Mouse (Mus musculus) neural tube, embryonic 13.5 days (tissue): ENCODE measurements around the gene Tspan7. TPM values are rescaled to one million over a fixed set of nuclear protein-coding genes. Genes with fewer than 3 reads are reported as not detected.

ENCODE experiments used
- ATAC-seq: fragments of 200-750 bp; cut with Nextera tagmentation; 2 replicates; pipeline ENCODE4 v1.8.0; 2017; ENCODE audit warnings: low read depth, mild to moderate bottlenecking, moderate TSS enrichment, moderate library complexity
- H3K27ac ChIP-seq: fragments of 300-500 bp; sonication (generic); replicated peaks from 2 replicates; pipeline ENCODE4 v1.5.1; 2015; ENCODE audit warnings: moderate library complexity, mild to moderate bottlenecking, inconsistent platforms
- H3K27me3 ChIP-seq: fragments of 300-500 bp; sonication (generic); 2 replicates; pipeline ENCODE4 v1.6.1; 2015; ENCODE audit warnings: mild to moderate bottlenecking, inconsistent platforms
- H3K36me3 ChIP-seq: fragments of 300-500 bp; sonication (generic); 2 replicates; pipeline ENCODE4 v1.6.1; 2015; ENCODE audit warnings: mild to moderate bottlenecking, inconsistent platforms
- H3K4me1 ChIP-seq: fragments of 300-500 bp; sonication (generic); replicated peaks from 2 replicates; pipeline ENCODE4 v1.6.1; 2015; ENCODE audit warnings: inconsistent platforms
- H3K4me2 ChIP-seq: fragments of 300-500 bp; sonication (generic); 2 replicates; pipeline ENCODE4 v1.6.1; 2015; ENCODE audit warnings: inconsistent platforms, mild to moderate bottlenecking, moderate library complexity
- H3K4me3 ChIP-seq: fragments of 300-500 bp; sonication (generic); 2 replicates; pipeline ENCODE4 v1.5.1; 2015; ENCODE audit warnings: mild to moderate bottlenecking, inconsistent platforms
- H3K9ac ChIP-seq: fragments of 300-500 bp; sonication (generic); 2 replicates; pipeline ENCODE4 v1.6.1; 2015; ENCODE audit warnings: moderate library complexity, mild to moderate bottlenecking, inconsistent platforms
- H3K9me3 ChIP-seq: fragments of 300-500 bp; sonication (generic); 2 replicates; pipeline ENCODE4 v1.6.1; 2016; ENCODE audit warnings: inconsistent platforms
- WGBS: fragments of 180-500 bp; shearing (Covaris S2); methylation state at CpG from one replicate; pipeline ENCODE4 v1.1.7; 2015; 5-methylcytosine and 5-hydroxymethylcytosine counted together
- polyA plus RNA-seq: library from polyadenylated mRNA; unstranded; fragments of >200 nt; fragmentation: Nextera tagmentation; extraction: Ambion mirVana; gene quantifications from 2 replicates; pipeline ENCODE4 v1.2.1, GENCODE M21; 2015

Gene Tspan7
- 248 and 253 TPM in 2 replicates for polyA plus RNA-seq

DNA sequence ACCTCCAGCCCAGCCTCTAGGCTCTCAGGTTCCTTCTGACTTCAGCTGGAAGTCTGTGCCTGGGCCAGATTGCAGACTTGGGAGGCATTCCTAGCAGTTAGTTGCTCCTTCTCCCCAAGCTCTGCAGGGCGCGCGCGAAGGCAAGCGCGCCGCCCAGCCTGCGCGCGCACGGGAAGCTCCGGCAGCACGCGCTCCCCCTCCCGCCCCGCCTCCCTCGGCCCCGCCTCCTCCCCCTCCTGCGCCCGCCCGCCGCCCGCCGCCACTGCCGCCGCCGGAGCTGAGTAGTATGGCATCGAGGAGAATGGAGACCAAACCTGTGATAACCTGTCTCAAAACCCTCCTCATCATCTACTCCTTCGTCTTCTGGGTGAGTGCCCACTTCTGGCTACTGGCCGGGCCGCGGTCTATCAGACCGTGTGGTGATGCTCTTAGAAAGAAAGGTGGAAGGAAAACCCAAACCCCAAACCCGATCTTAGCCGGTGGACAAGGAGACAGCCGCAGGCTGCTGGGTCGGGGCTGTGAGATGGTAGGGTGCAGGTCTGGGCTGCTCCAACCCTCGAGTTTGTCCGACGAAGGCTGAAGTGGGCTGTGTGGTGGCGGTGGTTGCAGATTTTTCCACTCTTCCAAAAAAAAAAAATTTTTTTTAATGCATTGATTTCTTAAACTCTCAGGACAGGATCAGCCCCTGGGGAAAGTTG is at the start of gene Tspan7:
Tspan7 (plus strand) TSS at position 287 of the 698 bp plus-strand sequence.
- peak within 1 kb of the TSS; percentile 74 for H3K9ac ChIP-seq
- H3K4me1 ChIP-seq, result no peaks in the 10 kb centered on the region
- H3K4me3 ChIP-seq, result peak within 1 kb of the TSS; percentile 51
- no peaks in the 10 kb centered on the region for H3K27me3 ChIP-seq
- H3K36me3 ChIP-seq, result no peaks in the 10 kb centered on the region
- no peaks in the 10 kb centered on the region for H3K9me3 ChIP-seq
- peak; percentile 83 for ATAC-seq
- peak within 1 kb of the TSS; percentile 78 for H3K27ac ChIP-seq
- H3K4me2 ChIP-seq, result peak within 1 kb of the TSS; percentile 56
- WGBS, result 16% methylated on average over 26 of the region's 41 CpGs

DNA sequence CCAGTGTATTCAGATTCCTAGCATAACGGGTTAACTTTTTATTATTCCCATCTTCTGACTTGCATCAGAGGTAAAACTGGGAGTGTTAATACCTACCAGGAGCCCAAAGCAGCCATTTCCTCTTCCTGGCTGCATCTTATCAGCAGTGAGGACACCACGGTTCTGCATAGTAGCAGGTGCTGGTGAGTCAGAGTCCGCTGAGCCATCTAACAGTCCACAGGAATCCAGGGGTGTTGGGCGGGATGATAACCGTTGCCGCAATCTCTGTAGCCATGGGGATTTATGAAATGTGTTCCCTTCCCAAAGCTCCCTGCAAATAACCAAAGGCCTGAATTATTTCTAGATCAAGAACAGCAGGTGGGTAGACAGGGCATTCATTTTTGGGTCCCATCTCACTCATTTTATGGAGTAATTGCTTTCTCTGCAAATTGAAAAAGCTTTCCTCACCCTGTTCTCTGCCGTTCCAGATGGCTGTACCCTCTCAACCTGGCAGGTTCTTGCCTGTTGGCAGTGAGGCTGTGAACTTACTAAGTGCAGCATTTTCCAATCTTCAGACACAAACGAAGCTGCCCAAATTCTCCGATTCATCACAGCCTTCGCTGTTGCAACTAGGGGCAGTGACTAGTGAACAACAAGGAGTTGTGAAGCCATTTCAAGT is 35.5 kb upstream of the Tspan7 start:
- no peak overlapping the region for H3K9ac ChIP-seq
- H3K4me2 ChIP-seq, result no peak overlapping the region
- H3K27ac ChIP-seq, result no peak overlapping the region
- H3K4me3 ChIP-seq, result no peak overlapping the region
- H3K4me1 ChIP-seq, result no peaks in the 10 kb centered on the region
- no peaks in the 10 kb centered on the region for H3K36me3 ChIP-seq
- no peak for ATAC-seq
- 84% methylated on average over 10 of the region's 10 CpGs for WGBS
- no peaks in the 10 kb centered on the region for H3K9me3 ChIP-seq
- no peaks in the 10 kb centered on the region for H3K27me3 ChIP-seq

DNA sequence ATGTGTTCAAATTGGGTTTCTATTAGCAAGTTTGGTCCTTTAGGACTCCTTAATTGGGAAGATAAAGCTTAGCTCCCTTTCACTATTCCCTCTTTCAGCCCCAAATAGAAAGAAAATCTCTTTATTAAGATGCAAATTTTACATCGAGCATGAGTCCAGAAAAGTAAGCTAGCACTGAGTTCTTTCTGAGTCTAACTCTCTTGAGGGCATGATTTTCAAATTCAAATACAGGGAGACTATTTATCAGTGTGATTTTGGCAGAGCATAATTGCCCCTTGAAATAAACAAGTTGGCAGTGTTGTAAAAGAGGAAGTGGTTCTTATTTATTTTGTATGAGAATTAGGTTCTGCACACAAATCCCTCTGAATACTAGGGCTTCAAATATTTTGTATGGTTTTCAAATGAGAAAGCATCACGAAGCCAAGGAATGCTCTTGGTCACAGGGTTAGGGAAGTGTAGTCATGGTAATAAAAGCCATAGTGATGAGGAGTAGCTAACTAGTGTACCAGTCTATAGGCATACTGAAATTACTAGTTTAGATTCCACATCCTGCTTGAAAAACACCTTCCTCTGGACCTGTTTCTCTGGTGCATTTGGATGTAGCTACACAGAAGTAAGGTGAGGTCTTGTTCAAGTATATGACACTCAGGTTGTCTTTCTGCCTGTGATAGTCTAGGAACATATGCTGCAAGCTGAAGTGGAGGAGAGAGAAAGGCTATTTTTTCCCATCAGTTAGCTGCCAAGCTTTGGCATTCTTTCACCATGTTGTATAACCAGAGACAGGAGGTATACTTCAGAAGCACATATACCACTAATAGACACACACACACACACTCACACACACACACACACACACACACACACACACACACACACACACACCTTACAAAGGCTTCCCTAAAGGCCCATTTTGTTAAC is 34.6 kb upstream of the Tspan7 start:
- no peak for ATAC-seq
- Histone ChIP-seq H3K36me3 (no peaks in the 10 kb centered on the region), H3K27me3 (no peaks in the 10 kb centered on the region), H3K4me3 (no peak overlapping the region), H3K4me1 (no peaks in the 10 kb centered on the region), H3K4me2 (no peak overlapping the region), H3K9me3 (no peaks in the 10 kb centered on the region), H3K9ac (no peak overlapping the region), H3K27ac (no peak overlapping the region)
- WGBS, result 62% methylated on average over 2 of the region's 2 CpGs

DNA sequence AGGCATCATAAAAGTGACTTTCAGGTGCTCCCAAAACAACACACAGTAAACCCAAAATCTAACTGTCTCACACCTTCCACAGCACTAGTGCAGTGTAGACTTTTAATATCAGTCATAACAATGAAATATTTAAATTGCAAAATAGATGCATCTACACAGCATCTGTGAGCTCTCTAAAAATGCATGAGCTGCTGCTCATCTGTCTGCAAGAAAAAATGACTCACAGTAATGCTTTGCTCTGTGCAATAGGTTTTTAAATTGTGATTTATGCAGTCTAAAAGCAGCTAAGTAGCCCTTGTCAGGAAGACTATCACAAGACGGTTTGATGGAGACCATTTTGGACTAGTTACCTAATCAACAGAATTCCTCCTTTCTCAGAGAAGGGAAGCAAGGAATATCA is 31.2 kb upstream of the Tspan7 start:
- Histone ChIP-seq H3K4me1 (no peaks in the 10 kb centered on the region), H3K36me3 (no peaks in the 10 kb centered on the region), H3K9ac (no peak overlapping the region), H3K27ac (no peak overlapping the region), H3K9me3 (no peaks in the 10 kb centered on the region), H3K4me2 (no peak overlapping the region), H3K27me3 (no peaks in the 10 kb centered on the region), H3K4me3 (no peak overlapping the region)
- WGBS, result 63% methylated on average over 1 of the region's 1 CpGs
- no peak for ATAC-seq

DNA sequence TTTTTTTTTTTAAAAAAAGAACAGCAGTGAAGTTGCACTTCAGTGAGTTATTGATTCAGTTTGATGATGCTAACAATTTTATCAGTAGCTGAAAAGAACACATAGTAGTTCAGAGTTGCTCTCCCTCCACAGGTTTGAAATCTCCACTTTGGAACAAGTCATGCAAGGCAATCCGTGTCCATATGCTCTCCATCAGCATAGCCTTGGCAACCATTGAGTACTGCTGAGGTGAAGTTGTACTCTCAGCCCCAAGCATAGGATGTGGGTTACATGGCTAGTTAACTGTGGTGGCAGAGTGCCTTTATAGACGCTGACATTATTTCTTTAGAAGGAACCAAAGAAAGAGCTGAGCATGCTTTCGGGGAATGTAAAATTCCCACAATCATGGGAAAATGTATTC is 27.7 kb upstream of the Tspan7 start:
- Histone ChIP-seq H3K4me3 (no peak overlapping the region), H3K4me2 (no peak overlapping the region)
- 78% methylated on average over 3 of the region's 3 CpGs for WGBS

DNA sequence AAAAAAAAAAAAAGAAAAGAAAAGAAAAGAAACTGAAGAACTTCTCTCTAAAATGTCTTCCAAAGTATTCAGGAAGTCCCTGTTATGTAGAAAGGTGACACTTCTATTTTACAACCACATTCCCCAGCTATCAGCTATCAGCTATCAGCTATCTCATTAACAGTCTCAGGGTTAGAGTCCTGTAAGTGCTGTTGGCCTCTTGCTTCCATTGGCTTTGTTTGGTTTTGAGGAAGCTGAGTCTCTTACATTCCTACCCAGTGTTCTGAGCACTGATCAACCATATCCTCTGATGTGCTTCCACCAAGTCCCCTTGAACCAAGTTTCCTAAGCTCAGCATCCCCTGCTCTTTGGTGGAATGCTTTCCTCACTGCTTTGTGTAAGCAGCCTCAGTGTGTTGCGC is 7.9 kb upstream of the Tspan7 start:
- 97% methylated on average over 1 of the region's 1 CpGs for WGBS
- Histone ChIP-seq H3K4me2 (no peak overlapping the region), H3K27me3 (no peaks in the 10 kb centered on the region), H3K27ac (no peak overlapping the region), H3K9me3 (no peaks in the 10 kb centered on the region), H3K9ac (no peak overlapping the region), H3K36me3 (no peaks in the 10 kb centered on the region), H3K4me3 (no peak overlapping the region), H3K4me1 (no peaks in the 10 kb centered on the region)
- no peak for ATAC-seq

More for the DNA sequence above, 27.7 kb upstream of the Tspan7 start:
- Histone ChIP-seq H3K4me1 (no peaks in the 10 kb centered on the region), H3K36me3 (no peaks in the 10 kb centered on the region), H3K9me3 (no peaks in the 10 kb centered on the region), H3K9ac (no peak overlapping the region), H3K27me3 (no peaks in the 10 kb centered on the region), H3K27ac (no peak overlapping the region)
- ATAC-seq, result no peak

DNA sequence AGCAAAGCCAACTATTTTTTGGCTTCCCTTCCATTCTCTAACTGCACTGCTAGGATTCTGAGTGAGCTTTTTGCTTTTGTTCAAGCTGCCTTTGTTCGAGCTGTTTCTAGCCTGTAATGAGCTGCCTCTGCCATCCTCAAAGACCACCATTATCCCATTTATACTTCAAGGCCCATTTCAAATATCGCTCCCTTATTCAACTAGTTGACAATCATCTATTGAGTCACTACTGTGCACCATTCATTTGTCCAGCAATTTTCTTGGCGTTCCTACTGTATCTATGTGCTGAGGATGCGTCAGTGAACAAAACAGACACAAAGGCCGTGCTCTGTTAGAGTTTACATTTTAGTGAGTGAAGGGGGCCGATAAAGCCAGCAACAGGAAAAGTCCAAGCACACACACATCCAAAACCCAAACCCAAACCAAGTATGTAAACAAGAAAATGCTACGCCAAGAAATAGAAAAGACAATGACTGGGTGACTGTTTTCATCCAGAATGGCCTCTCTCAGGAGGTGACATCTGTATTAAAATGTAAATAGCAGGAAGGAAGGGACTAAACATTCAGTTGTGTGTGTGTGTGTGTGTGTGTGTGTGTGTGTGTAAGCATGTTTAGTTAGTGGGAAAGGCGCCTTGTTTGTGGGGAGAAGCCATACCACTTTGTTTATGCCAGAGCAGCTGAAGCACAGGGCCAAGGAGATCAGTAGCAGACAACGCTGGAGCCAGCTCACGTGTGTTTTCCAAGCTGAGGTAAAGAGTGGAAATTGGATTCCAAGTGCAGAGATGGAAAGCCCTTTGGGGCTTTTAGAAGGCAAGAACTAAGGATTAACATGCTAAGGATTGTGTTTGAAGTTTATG is 5.7 kb upstream of the Tspan7 start:
- WGBS, result 71% methylated on average over 10 of the region's 10 CpGs
- Histone ChIP-seq H3K4me3 (no peak overlapping the region), H3K4me2 (no peak overlapping the region), H3K36me3 (no peaks in the 10 kb centered on the region), H3K27me3 (no peaks in the 10 kb centered on the region), H3K4me1 (no peaks in the 10 kb centered on the region), H3K9me3 (no peaks in the 10 kb centered on the region), H3K9ac (no peak overlapping the region), H3K27ac (no peak overlapping the region)
- no peak for ATAC-seq

DNA sequence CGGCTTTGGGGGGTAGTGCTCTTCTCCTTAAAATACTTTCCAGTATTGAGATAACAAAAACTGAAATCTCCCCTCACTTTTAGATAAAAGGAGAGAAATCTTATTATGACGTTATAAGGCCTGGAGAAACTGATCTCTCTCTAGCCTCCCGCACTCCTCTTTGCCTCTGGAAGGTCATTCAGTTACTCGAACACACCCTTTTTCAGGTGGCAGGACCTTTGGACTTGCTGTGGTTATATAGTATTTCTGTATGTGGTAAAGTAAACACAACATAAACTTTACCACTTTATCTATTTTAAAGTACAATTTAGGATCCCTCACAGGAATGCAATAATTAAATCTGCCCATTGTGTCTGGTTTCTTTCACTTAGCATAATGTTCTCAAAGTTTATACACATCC is 5.0 kb upstream of the Tspan7 start:
- Histone ChIP-seq H3K4me2 (no peak overlapping the region), H3K4me3 (no peak overlapping the region), H3K9me3 (no peaks in the 10 kb centered on the region), H3K27me3 (no peaks in the 10 kb centered on the region), H3K4me1 (no peaks in the 10 kb centered on the region), H3K36me3 (no peaks in the 10 kb centered on the region), H3K9ac (no peak overlapping the region), H3K27ac (no peak overlapping the region)
- 89% methylated on average over 4 of the region's 4 CpGs for WGBS
- no peak for ATAC-seq

DNA sequence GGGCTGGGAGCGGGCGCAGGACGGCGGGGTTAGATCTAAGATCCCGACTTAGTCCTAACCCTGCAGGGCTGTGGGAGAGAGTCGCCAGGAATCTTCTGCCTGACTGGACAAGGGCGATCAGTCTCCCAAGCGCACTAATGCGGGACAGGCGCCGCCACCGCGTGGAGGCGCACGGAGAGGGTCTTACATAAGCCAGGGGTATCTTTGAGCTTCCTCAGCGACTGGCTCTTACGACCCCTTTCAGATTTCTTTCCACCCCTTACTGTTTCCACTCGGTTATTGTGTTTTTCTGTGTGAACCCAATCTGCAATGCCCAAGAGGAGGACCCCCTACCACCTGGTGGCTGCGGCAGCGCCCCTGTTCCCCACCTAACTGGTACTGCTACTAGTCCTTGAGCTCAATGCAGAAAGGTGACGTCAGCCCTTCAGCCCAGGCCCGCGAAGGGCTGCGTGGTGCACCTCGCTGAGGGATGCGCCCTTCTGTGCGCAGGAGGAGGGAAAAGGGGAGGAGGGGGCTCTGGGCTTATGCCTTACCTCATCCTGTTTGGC is 780 bp downstream of the Tspan7 start:
- Histone ChIP-seq H3K9ac (peak overlapping the region; percentile 74), H3K4me1 (no peaks in the 10 kb centered on the region), H3K4me3 (peak overlapping the region; percentile 51), H3K9me3 (no peaks in the 10 kb centered on the region), H3K36me3 (no peaks in the 10 kb centered on the region), H3K27ac (peak overlapping the region; percentile 78), H3K27me3 (no peaks in the 10 kb centered on the region), H3K4me2 (peak overlapping the region; percentile 56)
- peak; percentile 91 for ATAC-seq
- 19% methylated on average over 27 of the region's 27 CpGs for WGBS

DNA sequence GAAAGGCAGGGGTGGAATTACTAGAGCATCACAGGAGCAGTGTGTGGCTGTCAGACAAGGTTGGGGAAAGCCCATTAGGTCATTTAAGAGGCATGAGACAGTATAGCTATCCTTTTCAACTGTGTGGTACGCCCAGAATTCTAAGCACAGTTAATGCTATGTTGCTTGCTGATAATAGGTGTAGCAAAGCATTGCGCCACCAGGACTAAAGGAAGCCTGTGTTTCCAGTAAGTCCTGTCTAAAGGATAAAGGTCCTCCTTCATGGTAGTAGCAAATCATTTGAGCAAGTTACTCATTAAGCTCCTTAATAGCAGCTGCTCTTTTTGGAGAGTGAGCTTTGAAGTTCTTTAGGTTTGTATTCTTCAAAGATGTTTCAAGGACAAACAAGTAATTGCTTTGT is 13.6 kb downstream of the Tspan7 start:
- Histone ChIP-seq H3K9ac (no peak overlapping the region), H3K4me2 (no peak overlapping the region), H3K4me3 (no peak overlapping the region), H3K9me3 (no peaks in the 10 kb centered on the region), H3K27ac (no peak overlapping the region), H3K36me3 (no peaks in the 10 kb centered on the region), H3K4me1 (no peaks in the 10 kb centered on the region), H3K27me3 (no peaks in the 10 kb centered on the region)
- 77% methylated on average over 2 of the region's 2 CpGs for WGBS
- no peak for ATAC-seq

DNA sequence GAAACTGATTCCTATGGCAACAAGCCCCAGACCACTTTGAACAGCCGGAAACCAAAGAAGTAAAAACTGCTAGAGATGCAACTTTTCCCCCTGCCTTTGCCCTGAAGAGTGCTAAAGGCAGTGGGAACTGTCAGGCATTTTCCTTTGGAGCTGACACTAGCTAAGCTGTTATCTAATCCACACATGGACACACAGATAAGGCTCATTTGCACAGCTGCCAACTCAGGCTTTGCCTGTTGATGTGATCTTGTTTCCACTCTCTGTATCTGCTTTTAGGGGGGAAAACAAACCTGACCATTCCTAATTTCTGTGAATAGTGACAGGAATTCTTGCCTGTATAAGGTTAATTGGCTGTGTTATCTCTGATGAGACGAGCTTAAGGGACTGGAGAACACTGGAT is 17.7 kb downstream of the Tspan7 start:
- Histone ChIP-seq H3K9me3 (no peaks in the 10 kb centered on the region), H3K27ac (no peak overlapping the region), H3K4me1 (no peaks in the 10 kb centered on the region), H3K27me3 (no peaks in the 10 kb centered on the region), H3K9ac (no peak overlapping the region), H3K4me3 (no peak overlapping the region), H3K36me3 (no peaks in the 10 kb centered on the region), H3K4me2 (no peak overlapping the region)
- 71% methylated on average over 2 of the region's 2 CpGs for WGBS
- ATAC-seq, result no peak
